Mouse (Mus musculus) kidney, adult 2 months (tissue): ENCODE measurements at regions not wholly inside any gene's neighbourhood (a gene's known extent, or its start where the extent isn't known, plus 50 kb on each side); places are given as distances from the start of the nearest gene placed in this dataset.

ENCODE experiments used
- CTCF ChIP-seq: fragments of 200-500 bp; conservative IDR thresholded peaks from 2 replicates; pipeline ENCODE4 v1.5.1; 2011; ENCODE audit warnings: low read depth, mild to moderate bottlenecking, control low read depth, low read length, moderate library complexity, mixed read lengths; ENCODE audit not compliant: insufficient read depth, insufficient read length
- POLR2A ChIP-seq: fragments of 200-500 bp; IDR thresholded peaks from one replicate; pipeline ENCODE4 v1.6.1; 2011; ENCODE audit warnings: low read depth, low read length, control low read depth

- TF ChIP-seq CTCF (no peak), POLR2A (no peak)
Observed at GRCm38 (mm10) chr16:7831142-7831541, 593.8 kb downstream of the Tmem114 start.
